Mouse (Mus musculus): ENCODE measurements around the gene Cdon. TPM values are rescaled to one million over a fixed set of nuclear protein-coding genes. Genes with fewer than 3 reads are reported as not detected.

The Cdon gene
- total and polyA plus RNA-seq, 3 experiments: 1.0 to 1.5 TPM; not detected in 1

- Histone ChIP-seq H3K4me1 (ENCODE audit: control insufficient read depth in 1 of 2, insufficient read depth in 2 of 2, low read length in 2 of 2) (peaks cover 0 to 9% of the 10 kb centered on the region in 2 experiments; a peak in 2 of 4 replicates), H3K9me3 (replicated peaks; ENCODE audit: insufficient read depth, low read length) (no peaks in the 10 kb centered on the region), H3K36me3 (ENCODE audit: control insufficient read depth in 1 of 2, insufficient read depth in 2 of 2, low read length in 2 of 2) (peaks cover 4 to 18% of the 10 kb centered on the region in 2 experiments; a peak in 3 of 4 replicates), H3K27me3 (ENCODE audit: control insufficient read depth in 1 of 2, insufficient read depth in 2 of 2, low read length in 2 of 2) (peaks cover 0 to 11% of the 10 kb centered on the region in 2 experiments), H3K9ac (ENCODE audit: control insufficient read depth, low read depth, low read length, poor library complexity, severe bottlenecking) (no peak overlapping the region), H3K4me3 (ENCODE audit: control insufficient read depth in 1 of 2, insufficient read depth in 1 of 2, low read depth in 2 of 2, low read length in 2 of 2) (no peak overlapping the region), H3K79me2 (ENCODE audit: control insufficient read depth, insufficient read depth, low read length, poor library complexity) (peaks cover 14% of the 10 kb centered on the region), H3K27ac (ENCODE audit: control insufficient read depth, low read depth, low read length) (no peak overlapping the region)
- DNase-seq (ENCODE audit: low read depth, low spot score): no peak
- no peak for TF ChIP-seq JUND (IDR thresholded peaks at IDR 0.05; ENCODE audit: low read depth, low read length)
- no peak for TF ChIP-seq CTCF (IDR thresholded peaks at IDR 0.05 in 2 of 3, conservative IDR thresholded peaks at IDR 0.05 in 1 of 3; ENCODE audit: control insufficient read depth in 1 of 3, insufficient read depth in 1 of 3, low read depth in 2 of 3, low read length in 3 of 3, poor library complexity in 1 of 3, severe bottlenecking in 1 of 3)
Measured at GRCm38 (mm10) chr9:35556494-35557102, 135.7 kb downstream of the Cdon start.

Other genes starting within 250 kb of the Cdon start
- 54.3 and 58.0 TPM in 2 replicates for gene Dcps, start 245.1 kb upstream of the Cdon start, total RNA-seq (2012; rRNA removed)
- gene Dcps, start 245.1 kb upstream of the Cdon start, polyA plus RNA-seq (2012; ENCODE audit: insufficient read depth in 1 of 2, insufficient read length in 2 of 2, low read depth in 1 of 2, low replicate concordance in 2 of 2, missing spikeins in 1 of 2): 100 to 1,000 TPM in 1 of 2 experiments, not detected in 1; 115 TPM
- 36.8 and 42.9 TPM in 2 replicates for gene Srpr, start 221.0 kb upstream of the Cdon start, total RNA-seq (2012; rRNA removed)
- 100 to 1,000 TPM in 1 of 2 experiments, 10 to 100 TPM in 1; 63.5 to 113 TPM for gene Srpr, start 221.0 kb upstream of the Cdon start, polyA plus RNA-seq (2012; ENCODE audit: insufficient read depth in 1 of 2, insufficient read length in 2 of 2, low read depth in 1 of 2, low replicate concordance in 2 of 2, missing spikeins in 1 of 2)
- gene Tirap, start 220.8 kb upstream of the Cdon start, total RNA-seq (2012; rRNA removed): 2.4 TPM in 2 replicates
- gene Tirap, start 220.8 kb upstream of the Cdon start, polyA plus RNA-seq (2012; ENCODE audit: insufficient read depth in 1 of 2, insufficient read length in 2 of 2, low read depth in 1 of 2, low replicate concordance in 2 of 2, missing spikeins in 1 of 2): 1 to 10 TPM in 1 of 2 experiments, not detected in 1; 5.3 TPM
- gene Foxred1, start 210.1 kb upstream of the Cdon start, total RNA-seq (2012; rRNA removed): 35.6 and 42.4 TPM in 2 replicates
- 10 to 100 TPM in 1 of 2 experiments, not detected in 1; 39.0 TPM for gene Foxred1, start 210.1 kb upstream of the Cdon start, polyA plus RNA-seq (2012; ENCODE audit: insufficient read depth in 1 of 2, insufficient read length in 2 of 2, low read depth in 1 of 2, low replicate concordance in 2 of 2, missing spikeins in 1 of 2)
- 22.0 and 23.4 TPM in 2 replicates for gene Fam118b, start 153.3 kb upstream of the Cdon start, total RNA-seq (2012; rRNA removed)
- gene Fam118b, start 153.3 kb upstream of the Cdon start, polyA plus RNA-seq (2012; ENCODE audit: insufficient read depth in 1 of 2, insufficient read length in 2 of 2, low read depth in 1 of 2, low replicate concordance in 2 of 2, missing spikeins in 1 of 2): 10 to 100 TPM in 1 of 2 experiments, not detected in 1; 30.9 TPM
- 32.0 and 36.3 TPM in 2 replicates for gene Rpusd4, start 153.3 kb upstream of the Cdon start, total RNA-seq (2012; rRNA removed)
- gene Rpusd4, start 153.3 kb upstream of the Cdon start, polyA plus RNA-seq (2012; ENCODE audit: insufficient read depth in 1 of 2, insufficient read length in 2 of 2, low read depth in 1 of 2, low replicate concordance in 2 of 2, missing spikeins in 1 of 2): 10 to 100 TPM in 1 of 2 experiments, not detected in 1; 40.9 TPM
- gene Gm1113, start 97.1 kb downstream of the Cdon start, total RNA-seq (2012; rRNA removed): not detected in 2 replicates
- not detected for gene Gm1113, start 97.1 kb downstream of the Cdon start, polyA plus RNA-seq (2012; ENCODE audit: insufficient read depth in 1 of 2, insufficient read length in 2 of 2, low read depth in 1 of 2, low replicate concordance in 2 of 2, missing spikeins in 1 of 2)
- 0.33 and 0.35 TPM in 2 replicates for gene Ddx25, start 137.4 kb downstream of the Cdon start, total RNA-seq (2012; rRNA removed)
- under 1 TPM in 1 of 2 experiments, not detected in 1; 0.35 TPM for gene Ddx25, start 137.4 kb downstream of the Cdon start, polyA plus RNA-seq (2012; ENCODE audit: insufficient read depth in 1 of 2, insufficient read length in 2 of 2, low read depth in 1 of 2, low replicate concordance in 2 of 2, missing spikeins in 1 of 2)
- gene Pus3, start 137.5 kb downstream of the Cdon start, total RNA-seq (2012; rRNA removed): 20.0 and 23.8 TPM in 2 replicates
- gene Pus3, start 137.5 kb downstream of the Cdon start, polyA plus RNA-seq (2012; ENCODE audit: insufficient read depth in 1 of 2, insufficient read length in 2 of 2, low read depth in 1 of 2, low replicate concordance in 2 of 2, missing spikeins in 1 of 2): 10 to 100 TPM in 1 of 2 experiments, not detected in 1; 15.8 TPM
- gene Pate2, start 149.2 kb downstream of the Cdon start, total RNA-seq (2012; rRNA removed): 0.16 and 0.23 TPM in 2 replicates
- gene Pate2, start 149.2 kb downstream of the Cdon start, polyA plus RNA-seq (2012; ENCODE audit: insufficient read depth in 1 of 2, insufficient read length in 2 of 2, low read depth in 1 of 2, low replicate concordance in 2 of 2, missing spikeins in 1 of 2): under 1 TPM in 1 of 2 experiments, not detected in 1; 0.29 TPM
- 10.6 and 13.6 TPM in 2 replicates for gene Hyls1, start 149.3 kb downstream of the Cdon start, total RNA-seq (2012; rRNA removed)
- gene Hyls1, start 149.3 kb downstream of the Cdon start, polyA plus RNA-seq (2012; ENCODE audit: insufficient read depth in 1 of 2, insufficient read length in 2 of 2, low read depth in 1 of 2, low replicate concordance in 2 of 2, missing spikeins in 1 of 2): 10 to 100 TPM in 1 of 2 experiments, not detected in 1; 10.5 TPM
- not detected in 2 replicates for gene Pate4, start 190.8 kb downstream of the Cdon start, total RNA-seq (2012; rRNA removed)
- not detected for gene Pate4, start 190.8 kb downstream of the Cdon start, polyA plus RNA-seq (2012; ENCODE audit: insufficient read depth in 1 of 2, insufficient read length in 2 of 2, low read depth in 1 of 2, low replicate concordance in 2 of 2, missing spikeins in 1 of 2)
- gene Pate3, start 227.1 kb downstream of the Cdon start, total RNA-seq (2012; rRNA removed): not detected in 2 replicates
- not detected for gene Pate3, start 227.1 kb downstream of the Cdon start, polyA plus RNA-seq (2012; ENCODE audit: insufficient read depth in 1 of 2, insufficient read length in 2 of 2, low read depth in 1 of 2, low replicate concordance in 2 of 2, missing spikeins in 1 of 2)